Mouse (Mus musculus) kidney, adult 2 months (tissue): ENCODE data around the gene Tmem221. TPM values are rescaled to one million over a fixed set of nuclear protein-coding genes. Genes with fewer than 3 reads are reported as not detected.
A peak's percentile ranks its signal among the peaks of the same experiment; 100 is the strongest.

Source experiments
- DNase-seq: peaks from one replicate; pipeline ENCODE4 v3.0.0; 2021
- H3K27ac ChIP-seq: fragments of 200-500 bp; 2 replicates; pipeline ENCODE4 v1.5.1; 2012; ENCODE audit warnings: low read depth, low read length, control low read depth, inconsistent platforms; ENCODE audit not compliant: insufficient read depth
- H3K27me3 ChIP-seq: fragments of 200-500 bp; replicated peaks from 2 replicates; pipeline ENCODE4 v1.6.1; 2012; ENCODE audit warnings: mild to moderate bottlenecking, moderate library complexity, low read length, inconsistent platforms; ENCODE audit not compliant: control insufficient read depth, insufficient read depth
- H3K36me3 ChIP-seq: fragments of 200-500 bp; 2 replicates; pipeline ENCODE4 v1.6.1; 2012; ENCODE audit warnings: mild to moderate bottlenecking, moderate library complexity, low read length, inconsistent platforms; ENCODE audit not compliant: control insufficient read depth, insufficient read depth
- H3K4me1 ChIP-seq: fragments of 200-500 bp; 2 replicates; pipeline ENCODE4 v1.6.1; 2011; ENCODE audit warnings: low read length; ENCODE audit not compliant: control insufficient read depth, insufficient read depth
- H3K4me3 ChIP-seq: fragments of 200-500 bp; 2 replicates; pipeline ENCODE4 v1.5.1; 2011; ENCODE audit warnings: mild to moderate bottlenecking, low read depth, low read length, control low read depth; ENCODE audit not compliant: insufficient read depth
- CTCF ChIP-seq: fragments of 200-500 bp; conservative IDR thresholded peaks from 2 replicates; pipeline ENCODE4 v1.5.1; 2011; ENCODE audit warnings: low read depth, mild to moderate bottlenecking, control low read depth, low read length, moderate library complexity, mixed read lengths; ENCODE audit not compliant: insufficient read depth, insufficient read length
- POLR2A ChIP-seq: fragments of 200-500 bp; IDR thresholded peaks from one replicate; pipeline ENCODE4 v1.6.1; 2011; ENCODE audit warnings: low read depth, low read length, control low read depth
- WGBS: fragments of 180-500 bp; shearing (Covaris S2); methylation state at CpG from one replicate; pipeline ENCODE4 v1.1.7; 2018; 5-methylcytosine and 5-hydroxymethylcytosine counted together
- polyA plus RNA-seq: library from polyadenylated mRNA; depleted of rRNA; stranded (reverse); fragments of >200 nt; gene quantifications from 2 replicates; pipeline ENCODE4 v1.2.3, GENCODE M21; 2012; rRNA removed

Gene Tmem221
- polyA plus RNA-seq, 1 experiment = 7.8 TPM

- peak overlapping the region; percentile 65 for H3K4me3 ChIP-seq
- H3K4me1 ChIP-seq = 0 out of 2 replicates have a peak, but pooled peaks cover 3% of the 10 kb centered on the region
- peak overlapping the region; percentile 24; the same call in 1 of the 2 replicates for H3K27ac ChIP-seq
- TF ChIP-seq POLR2A = no peak
- TF ChIP-seq CTCF = no peak
- WGBS = 1% methylated on average over 61 of the region's 61 CpGs
- DNase-seq = peak; percentile 80
- no peaks in the 10 kb centered on the region for H3K36me3 ChIP-seq
- no peaks in the 10 kb centered on the region for H3K27me3 ChIP-seq
Measured at GRCm38 (mm10) chr8:71507589-71508104, 51.0 kb downstream of the Tmem221 start.

- no peaks in the 10 kb centered on the region for H3K36me3 ChIP-seq
- H3K4me1 ChIP-seq = 0 out of 2 replicates have a peak, but pooled peaks cover 3% of the 10 kb centered on the region
- no peaks in the 10 kb centered on the region for H3K27me3 ChIP-seq
- no peak overlapping the region for H3K27ac ChIP-seq
- no peak for DNase-seq
- TF ChIP-seq CTCF = no peak
- no peak for TF ChIP-seq POLR2A
- 68% methylated on average over 4 of the region's 4 CpGs for WGBS
- H3K4me3 ChIP-seq = no peak overlapping the region
Measured at GRCm38 (mm10) chr8:71505979-71506378, 52.7 kb downstream of the Tmem221 start.

GRCm38 (mm10) chr8:71505326-71505725 is 53.3 kb downstream of the Tmem221 start:
- 94% methylated on average over 4 of the region's 4 CpGs for WGBS
- no peak for DNase-seq

GRCm38 (mm10) chr8:71504349-71504748 is 54.3 kb downstream of the Tmem221 start:
- 86% methylated on average over 4 of the region's 4 CpGs for WGBS

More at GRCm38 (mm10) chr8:71505326-71505725, 53.3 kb downstream of the Tmem221 start:
- TF ChIP-seq POLR2A = no peak
- TF ChIP-seq CTCF = no peak
- H3K36me3 ChIP-seq = no peaks in the 10 kb centered on the region
- no peak overlapping the region for H3K27ac ChIP-seq
- no peaks in the 10 kb centered on the region for H3K27me3 ChIP-seq
- H3K4me1 ChIP-seq = 0 out of 2 replicates have a peak, but pooled peaks cover 3% of the 10 kb centered on the region
- H3K4me3 ChIP-seq = no peak overlapping the region

More at GRCm38 (mm10) chr8:71504349-71504748, 54.3 kb downstream of the Tmem221 start:
- TF ChIP-seq CTCF (no peak), POLR2A (no peak)
- H3K4me3 ChIP-seq = no peak overlapping the region
- H3K4me1 ChIP-seq = peaks cover 4% of the 10 kb centered on the region; the same call in 1 of the 2 replicates
- H3K27me3 ChIP-seq = no peaks in the 10 kb centered on the region
- H3K36me3 ChIP-seq = no peaks in the 10 kb centered on the region
- no peak overlapping the region for H3K27ac ChIP-seq
- no peak for DNase-seq

Other genes with a start within 250 kb of the Tmem221 start
- 111 and 127 TPM in 2 replicates for gene Use1, start 192.0 kb downstream of the Tmem221 start, polyA plus RNA-seq
- gene Ocel1, start 187.6 kb downstream of the Tmem221 start, polyA plus RNA-seq = 12.5 and 14.2 TPM in 2 replicates
- 177 and 264 TPM in 2 replicates for gene Nr2f6, start 176.9 kb downstream of the Tmem221 start, polyA plus RNA-seq
- 38.5 and 43.4 TPM in 2 replicates for gene Ushbp1, start 163.1 kb downstream of the Tmem221 start, polyA plus RNA-seq
- gene Babam1, start 162.0 kb downstream of the Tmem221 start, polyA plus RNA-seq = 153 and 162 TPM in 2 replicates
- gene Ankle1, start 152.9 kb downstream of the Tmem221 start, polyA plus RNA-seq = 0.28 and 0.79 TPM in 2 replicates
- gene Abhd8, start 95.2 kb downstream of the Tmem221 start, polyA plus RNA-seq = 29.8 and 38.3 TPM in 2 replicates
- 168 and 186 TPM in 2 replicates for gene Mrpl34, start 93.9 kb downstream of the Tmem221 start, polyA plus RNA-seq
- 61.5 and 62.6 TPM in 2 replicates for gene Dda1, start 89.7 kb downstream of the Tmem221 start, polyA plus RNA-seq
- 12.6 and 15.2 TPM in 2 replicates for gene Ano8, start 72.9 kb downstream of the Tmem221 start, polyA plus RNA-seq
- 20.2 and 25.0 TPM in 2 replicates for gene Gtpbp3, start 70.8 kb downstream of the Tmem221 start, polyA plus RNA-seq
- 502 and 542 TPM in 2 replicates for gene Plvap, start 47.1 kb downstream of the Tmem221 start, polyA plus RNA-seq
- 0.09 TPM in 1 of 2 replicates, not detected in the other for gene Ccdc194, start 33.2 kb downstream of the Tmem221 start, polyA plus RNA-seq
- 167 and 184 TPM in 2 replicates for gene Bst2, start 21.4 kb downstream of the Tmem221 start, polyA plus RNA-seq
- gene Mvb12a, start 15.9 kb downstream of the Tmem221 start, polyA plus RNA-seq = 136 and 164 TPM in 2 replicates
- gene Nxnl1, start 7.7 kb upstream of the Tmem221 start, polyA plus RNA-seq = 0.14 and 0.19 TPM in 2 replicates
- 146 and 182 TPM in 2 replicates for gene Slc27a1, start 10.0 kb upstream of the Tmem221 start, polyA plus RNA-seq
- 134 TPM in 2 replicates for gene Pgls, start 33.3 kb upstream of the Tmem221 start, polyA plus RNA-seq
- gene Fam129c, start 38.8 kb upstream of the Tmem221 start, polyA plus RNA-seq = 1.2 and 2.4 TPM in 2 replicates
- 62.2 and 70.4 TPM in 2 replicates for gene Colgalt1, start 52.1 kb upstream of the Tmem221 start, polyA plus RNA-seq
- gene Unc13a, start 112.9 kb upstream of the Tmem221 start, polyA plus RNA-seq = 1.3 and 2.1 TPM in 2 replicates
- 15.1 and 16.5 TPM in 2 replicates for gene Jak3, start 117.4 kb upstream of the Tmem221 start, polyA plus RNA-seq
- gene Insl3, start 130.3 kb upstream of the Tmem221 start, polyA plus RNA-seq = 14.5 and 17.8 TPM in 2 replicates
- 5.5 and 5.9 TPM in 2 replicates for gene B3gnt3, start 142.9 kb upstream of the Tmem221 start, polyA plus RNA-seq
- 4.2 and 9.5 TPM in 2 replicates for gene Fcho1, start 166.8 kb upstream of the Tmem221 start, polyA plus RNA-seq